ENCODE assay signal across 9 mouse cellular contexts in the genomic region with DNA sequence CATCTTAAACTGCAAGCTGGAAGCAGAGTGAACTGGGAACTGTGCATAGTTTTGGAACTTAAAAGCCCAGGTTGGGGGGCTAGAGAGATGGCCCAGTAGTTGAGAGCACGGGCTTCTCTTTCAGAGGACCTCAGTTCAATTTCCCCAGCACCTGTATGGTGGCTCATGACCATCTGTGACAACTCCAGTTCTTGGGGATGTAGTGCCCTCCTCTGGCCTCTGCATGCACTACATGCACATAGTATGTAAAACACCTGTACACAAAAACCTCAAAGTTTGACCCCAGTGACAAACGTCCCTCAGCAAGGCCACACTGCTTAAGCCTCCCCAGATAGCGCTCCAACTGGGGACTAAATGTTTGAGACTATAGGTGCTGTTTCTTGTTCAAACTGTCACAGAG. TPM values are rescaled to one million over a fixed set of nuclear protein-coding genes. Genes with fewer than 3 reads are reported as not detected.
A peak's percentile ranks its signal among the peaks of the same experiment; 100 is the strongest.
DNase-seq lines count a peak whose midpoint lies in the region; ATAC-seq and TF ChIP-seq lines count a peak whose summit lies in the region.
"Had no signal": no experiment of that assay in that cellular context is flagged by ENCODE, and none has a peak within 500 bp of the region (broad histone marks: within the 10 kb centered on the region; RNA-seq: fewer than 3 reads in every experiment).

No protein-coding gene starts in this region.

- H3K4me1 ChIP-seq in midbrain, postnatal 0 days (ENCODE audit: insufficient read depth, low read length), result no peaks in the 10 kb centered on the region
- peaks cover 11% of the 10 kb centered on the region for H3K4me1 ChIP-seq in midbrain, embryonic 10.5 days
- no peaks in the 10 kb centered on the region for H3K4me1 ChIP-seq in embryonic facial prominence, embryonic 11.5 days (ENCODE audit: control insufficient read depth, insufficient read depth, low read length)

- H3K27ac ChIP-seq in midbrain, postnatal 0 days (ENCODE audit: low read depth, low read length), result no peak overlapping the region
- H3K27ac ChIP-seq in midbrain, embryonic 10.5 days (replicated peaks), result no peak overlapping the region
- H3K27ac ChIP-seq in embryonic facial prominence, embryonic 11.5 days (replicated peaks; ENCODE audit: low read depth, low read length), result no peak overlapping the region

- H3K4me2 ChIP-seq in midbrain, postnatal 0 days (ENCODE audit: low read depth, low read length, poor library complexity, severe bottlenecking), result no peak overlapping the region
- no peak overlapping the region for H3K4me2 ChIP-seq in embryonic facial prominence, embryonic 11.5 days (ENCODE audit: low read depth, low read length)

- no peak overlapping the region for H3K4me3 ChIP-seq in midbrain, postnatal 0 days (ENCODE audit: low read depth, low read length)
- no peak overlapping the region for H3K4me3 ChIP-seq in midbrain, embryonic 10.5 days
- no peak overlapping the region for H3K4me3 ChIP-seq in embryonic facial prominence, embryonic 11.5 days (ENCODE audit: low read depth, low read length)
- H3K4me3 ChIP-seq: myocyte had no signal

- 54% methylated on average over 3 of the region's 3 CpGs for WGBS in midbrain, postnatal 0 days
- 53% methylated on average over 3 of the region's 3 CpGs for WGBS in midbrain, embryonic 10.5 days
- 42% methylated on average over 3 of the region's 3 CpGs for WGBS in embryonic facial prominence, embryonic 11.5 days

- peaks cover 13% of the 10 kb centered on the region for H3K36me3 ChIP-seq in midbrain, postnatal 0 days (ENCODE audit: insufficient read depth, low read length)
- no peaks in the 10 kb centered on the region for H3K36me3 ChIP-seq in midbrain, embryonic 10.5 days
- H3K36me3 ChIP-seq in embryonic facial prominence, embryonic 11.5 days (replicated peaks; ENCODE audit: control insufficient read depth, insufficient read depth, low read depth, low read length), result no peaks in the 10 kb centered on the region

- H3K9ac ChIP-seq in midbrain, postnatal 0 days (replicated peaks; ENCODE audit: low read length, poor library complexity, severe bottlenecking), result no peak overlapping the region
- no peak overlapping the region for H3K9ac ChIP-seq in embryonic facial prominence, embryonic 11.5 days (replicated peaks; ENCODE audit: low read length)

- ATAC-seq in midbrain, postnatal 0 days (ENCODE audit: low FRiP score), result no peak
- no peak for ATAC-seq in embryonic facial prominence, embryonic 11.5 days (replicated peaks; ENCODE audit: insufficient number of reproducible peaks, low FRiP score, low TSS enrichment, low read depth)

- no peaks in the 10 kb centered on the region for H3K27me3 ChIP-seq in midbrain, postnatal 0 days (ENCODE audit: insufficient read depth, low read length)
- H3K27me3 ChIP-seq in midbrain, embryonic 10.5 days (ENCODE audit: low read depth, poor library complexity, severe bottlenecking), result no peaks in the 10 kb centered on the region
- H3K27me3 ChIP-seq in embryonic facial prominence, embryonic 11.5 days (ENCODE audit: control insufficient read depth, insufficient read depth, low read length), result no peaks in the 10 kb centered on the region

- TF ChIP-seq CTCF in midbrain, postnatal 0 days (IDR thresholded peaks at IDR 0.05), result peak; percentile 69

- DNase-seq in embryo, embryonic 10 days (ENCODE audit: low spot score), result peak; percentile 45
- DNase-seq in embryo, embryonic 9.5 days (ENCODE audit: extremely low spot score), result no peak
- DNase-seq in midbrain, postnatal 0 days (ENCODE audit: low spot score), result peak; percentile 44
- no peak for DNase-seq in midbrain, embryonic 10.5 days (ENCODE audit: low spot score)
- peak; percentile 44 for DNase-seq in embryonic facial prominence, embryonic 11.5 days (ENCODE audit: low spot score)
- peak; percentile 41 to 74 for DNase-seq in spleen, postnatal 10 days (ENCODE audit: low spot score in 2 of 2)
- DNase-seq in gastrocnemius, postnatal 4 days (ENCODE audit: low spot score in 2 of 2), result no peak
- DNase-seq in ovary, postnatal 14 days (ENCODE audit: low spot score), result no peak

- H3K9me3 ChIP-seq in midbrain, postnatal 0 days (ENCODE audit: low read length), result no peaks in the 10 kb centered on the region
- no peaks in the 10 kb centered on the region for H3K9me3 ChIP-seq in midbrain, embryonic 10.5 days (replicated peaks)
- no peaks in the 10 kb centered on the region for H3K9me3 ChIP-seq in embryonic facial prominence, embryonic 11.5 days (replicated peaks; ENCODE audit: control insufficient read depth, low read length)

RNA-seq across cellular contexts. Expression of a gene that starts 35.0 kb away (rescaled TPM):
- 0.44 and 0.71 TPM in 2 replicates for total RNA-seq in midbrain, postnatal 0 days (2014; rRNA removed)
- polyA plus RNA-seq in midbrain, postnatal 0 days (2015; fragmentation: Nextera tagmentation; extraction: Ambion mirVana), result 0.10 and 0.34 TPM in 2 replicates
- 0.47 and 0.60 TPM in 2 replicates for polyA plus RNA-seq in midbrain, embryonic 10.5 days (2016; fragmentation: Nextera tagmentation; extraction: Ambion mirVana)
- 0.14 TPM in 1 of 2 replicates, not detected in the other for polyA plus RNA-seq in embryonic facial prominence, embryonic 11.5 days (2014; fragmentation: Nextera tagmentation; extraction: Ambion mirVana)
- 1 to 10 TPM; 1.8 to 2.2 TPM for total RNA-seq in gastrocnemius, postnatal 4 days (2021)

RNA-seq across cellular contexts. Expression of a gene that starts 35.8 kb away (rescaled TPM):
- 77.6 and 84.2 TPM in 2 replicates for total RNA-seq in midbrain, postnatal 0 days (2014; rRNA removed)
- polyA plus RNA-seq in midbrain, postnatal 0 days (2015; fragmentation: Nextera tagmentation; extraction: Ambion mirVana), result 65.6 and 73.6 TPM in 2 replicates
- polyA plus RNA-seq in midbrain, embryonic 10.5 days (2016; fragmentation: Nextera tagmentation; extraction: Ambion mirVana), result 29.5 and 37.2 TPM in 2 replicates
- polyA plus RNA-seq in embryonic facial prominence, embryonic 11.5 days (2014; fragmentation: Nextera tagmentation; extraction: Ambion mirVana), result 33.6 and 38.7 TPM in 2 replicates
- 10 to 100 TPM; 25.5 to 26.4 TPM for total RNA-seq in gastrocnemius, postnatal 4 days (2021)

Comparison
In these comparisons a context has a peak if more than half of its experiments do, and no peak if none do; other contexts are left out.
1. DNase-seq: peak in embryo, embryonic 10 days (single experiment), midbrain, postnatal 0 days (single experiment), embryonic facial prominence, embryonic 11.5 days (single experiment) and spleen, postnatal 10 days (2 of 2); none in embryo, embryonic 9.5 days (single experiment), midbrain, embryonic 10.5 days (single experiment), gastrocnemius, postnatal 4 days (0 of 2) and ovary, postnatal 14 days (single experiment).